ENCODE assay signal across 8 mouse cellular contexts in genomic region chr15:97337636-97338352, GRCm38 (mm10).
A peak's percentile ranks its signal among the peaks of the same experiment; 100 is the strongest.
DNase-seq lines count a peak whose midpoint lies in the region; ATAC-seq lines count a peak whose summit lies in the region.

No protein-coding gene starts in this region.

- 36% methylated on average over 14 of the region's 14 CpGs for whole genome bisulfite sequencing in hindbrain, embryonic 11.5 days

- no peaks in the 10 kb centered on the region for H3K9me3 ChIP-seq in hindbrain, embryonic 11.5 days (ENCODE audit: control insufficient read depth, low read length)

- no peak overlapping the region for H3K9ac ChIP-seq in hindbrain, embryonic 11.5 days (ENCODE audit: low read depth, low read length)

- H3K27me3 ChIP-seq in hindbrain, embryonic 11.5 days (ENCODE audit: control insufficient read depth, insufficient read depth, low read length): no peaks in the 10 kb centered on the region

- no peak for ATAC-seq in CD4-positive, CD25-positive, alpha-beta regulatory T cell, adult 4 months
- no peak for ATAC-seq in hindbrain, embryonic 11.5 days (ENCODE audit: low FRiP score)
- ATAC-seq in megakaryocyte-erythroid progenitor cell, adult 5-6 weeks (replicated peaks; ENCODE audit: low FRiP score, low TSS enrichment, poor library complexity, severe bottlenecking): peak; percentile 63

- peak; percentile 42 for DNase-seq in CD4-positive, CD25-positive, alpha-beta regulatory T cell, adult 2 months (ENCODE audit: low read depth, low spot score)
- peak; percentile 92 for DNase-seq in R1 (ENCODE audit: low read depth, low spot score)
- DNase-seq in hindbrain, embryonic 11.5 days (ENCODE audit: low spot score): peak; percentile 42
- DNase-seq in layer of hippocampus, adult 9-11 months: no peak
- DNase-seq in cerebellum, adult 18-20 months: no peak
- no peak for DNase-seq in kidney, postnatal 25 days

- peak overlapping the region; percentile 32 for H3K4me2 ChIP-seq in hindbrain, embryonic 11.5 days (replicated peaks; ENCODE audit: low read depth, low read length)

- peaks cover 2% of the 10 kb centered on the region; the same call in 1 of the 2 replicates for H3K4me1 ChIP-seq in hindbrain, embryonic 11.5 days (replicated peaks; ENCODE audit: control insufficient read depth, insufficient read depth, low read length)

- 0 out of 2 replicates have a peak overlapping the region, but pooled peaks have one; percentile 6 for H3K4me3 ChIP-seq in hindbrain, embryonic 11.5 days (ENCODE audit: low read depth, low read length)

- no peaks in the 10 kb centered on the region for H3K36me3 ChIP-seq in hindbrain, embryonic 11.5 days (ENCODE audit: control insufficient read depth, insufficient read depth, low read length)

- H3K27ac ChIP-seq in hindbrain, embryonic 11.5 days (ENCODE audit: low read depth, low read length): no peak overlapping the region

Comparison
In these comparisons a context has a peak if more than half of its experiments do, and no peak if none do; other contexts are left out.
1. DNase-seq: peak in CD4-positive, CD25-positive, alpha-beta regulatory T cell, adult 2 months (single experiment), R1 (single experiment) and hindbrain, embryonic 11.5 days (single experiment); none in layer of hippocampus, adult 9-11 months (single experiment), cerebellum, adult 18-20 months (0 of 2) and kidney, postnatal 25 days (0 of 2).